Mouse (Mus musculus) intestine, postnatal 0 days (tissue): Measurements from ENCODE around the gene Bcas3. TPM values are rescaled to one million over a fixed set of nuclear protein-coding genes. Genes with fewer than 3 reads are reported as not detected.

Experiments used
- ATAC-seq: fragments of 200-750 bp; cut with Nextera tagmentation; 2 replicates; pipeline ENCODE4 v1.8.0; 2017; ENCODE audit warnings: mild to moderate bottlenecking, moderate TSS enrichment, moderate library complexity
- H3K27ac ChIP-seq: fragments of 300-500 bp; sonication (generic); 2 replicates; pipeline ENCODE4 v1.5.1; 2014; ENCODE audit warnings: mild to moderate bottlenecking, low read depth, low read length, moderate library complexity
- H3K27me3 ChIP-seq: fragments of 300-500 bp; sonication (generic); replicated peaks from 2 replicates; pipeline ENCODE4 v1.6.1; 2014; ENCODE audit warnings: low read length, mixed read lengths; ENCODE audit not compliant: control insufficient read depth, insufficient read depth
- H3K36me3 ChIP-seq: fragments of 300-500 bp; sonication (generic); 2 replicates; pipeline ENCODE4 v1.6.1; 2014; ENCODE audit warnings: mild to moderate bottlenecking, moderate library complexity; ENCODE audit not compliant: control insufficient read depth, insufficient read depth
- H3K4me1 ChIP-seq: fragments of 300-500 bp; sonication (generic); replicated peaks from 2 replicates; pipeline ENCODE4 v1.6.1; 2014; ENCODE audit warnings: antibody characterized with exemption, low read length, mixed read lengths; ENCODE audit not compliant: control insufficient read depth, insufficient read depth
- H3K4me2 ChIP-seq: fragments of 300-500 bp; sonication (generic); replicated peaks from 2 replicates; pipeline ENCODE4 v1.6.1; 2014; ENCODE audit warnings: low read depth, mild to moderate bottlenecking, moderate library complexity
- H3K4me3 ChIP-seq: fragments of 300-500 bp; sonication (generic); 2 replicates; pipeline ENCODE4 v1.5.1; 2014; ENCODE audit warnings: low read depth, low read length
- H3K9ac ChIP-seq: fragments of 300-500 bp; sonication (generic); 2 replicates; pipeline ENCODE4 v1.6.1; 2014; ENCODE audit warnings: mild to moderate bottlenecking, low read depth, low read length
- H3K9me3 ChIP-seq: fragments of 300-500 bp; sonication (generic); 2 replicates; pipeline ENCODE4 v1.6.1; 2016; ENCODE audit warnings: mixed run types; ENCODE audit not compliant: control insufficient read depth
- CTCF ChIP-seq: sonication (generic); IDR thresholded peaks from 2 replicates; pipeline ENCODE4 v1.5.1; 2016; ENCODE audit warnings: low read depth, mild to moderate bottlenecking, control low read depth, antibody characterized with exemption, moderate library complexity
- WGBS: fragments of 180-500 bp; shearing (Covaris S2); extraction: QIAGEN DNeasy Blood & Tissue Kit; methylation state at CpG from one replicate; pipeline ENCODE4 v1.1.7; 2014; 5-methylcytosine and 5-hydroxymethylcytosine counted together
- polyA plus RNA-seq: library from polyadenylated mRNA; unstranded; fragments of >200 nt; fragmentation: Nextera tagmentation; extraction: Ambion mirVana; gene quantifications from 2 replicates; pipeline ENCODE4 v1.2.1, GENCODE M21; 2015

Bcas3 gene
- polyA plus RNA-seq, 1 experiment from 2014 or later: 17.2 TPM

GRCm38 (mm10) chr11:85509334-85509733, 156.4 kb downstream of the Bcas3 start:
- Histone ChIP-seq H3K27me3 (no peaks in the 10 kb centered on the region), H3K4me2 (no peak overlapping the region), H3K36me3 (no peaks in the 10 kb centered on the region), H3K9ac (no peak overlapping the region), H3K27ac (no peak overlapping the region), H3K9me3 (no peaks in the 10 kb centered on the region), H3K4me1 (no peaks in the 10 kb centered on the region), H3K4me3 (no peak overlapping the region)
- TF ChIP-seq CTCF: no peak
- 96% methylated on average over 12 of the region's 12 CpGs for WGBS
- ATAC-seq: no peak

- no peaks in the 10 kb centered on the region for H3K27me3 ChIP-seq
- no peak overlapping the region for H3K4me2 ChIP-seq
- no peak for ATAC-seq
- TF ChIP-seq CTCF: no peak
- H3K4me1 ChIP-seq: no peaks in the 10 kb centered on the region
- no peak overlapping the region for H3K4me3 ChIP-seq
- H3K27ac ChIP-seq: no peak overlapping the region
- no peaks in the 10 kb centered on the region for H3K9me3 ChIP-seq
- H3K9ac ChIP-seq: no peak overlapping the region
- 79% methylated on average over 9 of the region's 9 CpGs for whole genome bisulfite sequencing
- no peaks in the 10 kb centered on the region for H3K36me3 ChIP-seq
Observed at GRCm38 (mm10) chr11:85511270-85511904, 158.4 kb downstream of the Bcas3 start.

- Histone ChIP-seq H3K4me1 (no peaks in the 10 kb centered on the region), H3K9me3 (no peaks in the 10 kb centered on the region), H3K4me2 (no peak overlapping the region), H3K9ac (no peak overlapping the region), H3K4me3 (no peak overlapping the region), H3K27me3 (no peaks in the 10 kb centered on the region), H3K27ac (no peak overlapping the region), H3K36me3 (no peaks in the 10 kb centered on the region)
- no peak for TF ChIP-seq CTCF
- ATAC-seq: no peak
- 62% methylated on average over 7 of the region's 7 CpGs for WGBS
Observed at GRCm38 (mm10) chr11:85516724-85517123, 163.8 kb downstream of the Bcas3 start.

GRCm38 (mm10) chr11:85518025-85518756, 165.2 kb downstream of the Bcas3 start:
- Histone ChIP-seq H3K36me3 (no peaks in the 10 kb centered on the region), H3K4me1 (no peaks in the 10 kb centered on the region), H3K9ac (no peak overlapping the region), H3K9me3 (no peaks in the 10 kb centered on the region), H3K27me3 (no peaks in the 10 kb centered on the region), H3K4me2 (no peak overlapping the region), H3K4me3 (no peak overlapping the region), H3K27ac (no peak overlapping the region)
- TF ChIP-seq CTCF: peak; percentile 84
- ATAC-seq: no peak
- 39% methylated on average over 3 of the region's 3 CpGs for WGBS

- peak; percentile 41 for TF ChIP-seq CTCF
- H3K27ac ChIP-seq: no peak overlapping the region
- H3K36me3 ChIP-seq: no peaks in the 10 kb centered on the region
- 82% methylated on average over 12 of the region's 12 CpGs for WGBS
- H3K27me3 ChIP-seq: no peaks in the 10 kb centered on the region
- 0 out of 2 replicates have a peak, but pooled peaks cover 3% of the 10 kb centered on the region for H3K4me1 ChIP-seq
- ATAC-seq: no peak
- H3K4me2 ChIP-seq: no peak overlapping the region
- no peaks in the 10 kb centered on the region for H3K9me3 ChIP-seq
- H3K4me3 ChIP-seq: no peak overlapping the region
- no peak overlapping the region for H3K9ac ChIP-seq
Observed at GRCm38 (mm10) chr11:85520236-85520635, 167.3 kb downstream of the Bcas3 start.

GRCm38 (mm10) chr11:85520996-85521395, 168.0 kb downstream of the Bcas3 start:
- no peaks in the 10 kb centered on the region for H3K36me3 ChIP-seq
- no peak overlapping the region for H3K9ac ChIP-seq
- H3K4me3 ChIP-seq: no peak overlapping the region
- H3K27me3 ChIP-seq: no peaks in the 10 kb centered on the region
- no peak overlapping the region for H3K27ac ChIP-seq
- no peak for TF ChIP-seq CTCF
- no peak overlapping the region for H3K4me2 ChIP-seq
- no peaks in the 10 kb centered on the region for H3K9me3 ChIP-seq
- ATAC-seq: no peak
- H3K4me1 ChIP-seq: 0 out of 2 replicates have a peak, but pooled peaks cover 3% of the 10 kb centered on the region
- 55% methylated on average over 4 of the region's 4 CpGs for WGBS
